Mouse (Mus musculus): ENCODE data around the gene Padi4. TPM values are rescaled to one million over a fixed set of nuclear protein-coding genes. Genes with fewer than 3 reads are reported as not detected.

The Padi4 gene
- total RNA-seq, 1 experiment: 2.1 TPM

DNA sequence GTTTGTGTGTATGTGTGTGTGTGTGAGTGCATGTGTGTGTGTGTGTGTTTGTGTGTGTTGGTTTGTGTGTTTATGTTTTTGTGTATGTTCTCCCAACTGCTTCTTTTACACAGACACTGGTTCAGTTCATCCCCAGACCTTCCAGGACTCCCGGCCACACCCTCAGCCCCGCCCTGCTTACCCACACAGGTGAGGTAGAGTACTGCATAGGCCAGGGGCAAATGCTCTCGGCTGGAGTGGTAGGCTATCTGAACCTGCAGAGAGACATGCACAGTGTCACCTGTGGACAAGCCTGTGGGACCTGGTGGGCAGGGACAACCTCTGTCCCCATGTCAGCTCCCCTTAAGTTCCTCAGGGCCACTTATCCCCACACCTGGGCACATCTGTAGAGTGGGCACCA, 27.3 kb upstream of the Padi4 start:
- no peaks in the 10 kb centered on the region for H3K36me3 ChIP-seq (ENCODE audit: control insufficient read depth, insufficient read depth, low read length, poor library complexity, severe bottlenecking)
- no peak for DNase-seq (ENCODE audit: low read depth, low spot score)
- no peak overlapping the region for H3K4me3 ChIP-seq (ENCODE audit: insufficient read depth in 1 of 2, low read depth in 1 of 2, low read length in 2 of 2, poor library complexity in 1 of 2, severe bottlenecking in 1 of 2)
- in situ Hi-C loops (cut with MboI; ENCODE audit: low sequenced_read_pairs in 2 of 2, unreplicated experiment in 2 of 2): no loop called here
- no peaks in the 10 kb centered on the region for H3K9me3 ChIP-seq (ENCODE audit: control insufficient read depth, insufficient read depth, low read depth, low read length)
- H3K9ac ChIP-seq (ENCODE audit: insufficient read depth, low read depth, low read length, poor library complexity, severe bottlenecking): no peak overlapping the region
- TF ChIP-seq MAFK (IDR thresholded peaks at IDR 0.05; ENCODE audit: insufficient read depth, low read depth, low read length): no peak
- TF ChIP-seq ZC3H11A (IDR thresholded peaks at IDR 0.05; ENCODE audit: borderline replicate concordance, low read depth, low read length): no peak
- TF ChIP-seq CHD2 (IDR thresholded peaks at IDR 0.05; ENCODE audit: low read depth, low read length): no peak
- no peak for TF ChIP-seq ZNF384 (IDR thresholded peaks at IDR 0.05; ENCODE audit: low read depth, low read length)
- TF ChIP-seq HCFC1 (IDR thresholded peaks at IDR 0.05; ENCODE audit: borderline replicate concordance, insufficient read depth, low read length): no peak
- no peaks in the 10 kb centered on the region for H3K4me1 ChIP-seq (ENCODE audit: control insufficient read depth in 2 of 2, insufficient read depth in 2 of 2, low read length in 2 of 2, poor library complexity in 1 of 2)
- H3K27ac ChIP-seq (ENCODE audit: insufficient read depth, low read depth, low read length, poor library complexity, severe bottlenecking): no peak overlapping the region

GRCm38 (mm10) chr4:140796786-140797185, 22.8 kb upstream of the Padi4 start:
- Histone ChIP-seq H3K9me3 (ENCODE audit: control insufficient read depth, insufficient read depth, low read depth, low read length) (no peaks in the 10 kb centered on the region), H3K9ac (ENCODE audit: insufficient read depth, low read depth, low read length, poor library complexity, severe bottlenecking) (no peak overlapping the region), H3K4me3 (ENCODE audit: insufficient read depth in 1 of 2, low read depth in 1 of 2, low read length in 2 of 2, poor library complexity in 1 of 2, severe bottlenecking in 1 of 2) (no peak overlapping the region), H3K27ac (ENCODE audit: insufficient read depth, low read depth, low read length, poor library complexity, severe bottlenecking) (no peak overlapping the region), H3K4me1 (ENCODE audit: control insufficient read depth in 2 of 2, insufficient read depth in 2 of 2, low read length in 2 of 2, poor library complexity in 1 of 2) (no peaks in the 10 kb centered on the region), H3K36me3 (ENCODE audit: control insufficient read depth, insufficient read depth, low read length, poor library complexity, severe bottlenecking) (no peaks in the 10 kb centered on the region)
- TF ChIP-seq CHD2 (IDR thresholded peaks at IDR 0.05; ENCODE audit: low read depth, low read length) (no peak), ZNF384 (IDR thresholded peaks at IDR 0.05; ENCODE audit: low read depth, low read length) (no peak), MAFK (IDR thresholded peaks at IDR 0.05; ENCODE audit: insufficient read depth, low read depth, low read length) (no peak), ZC3H11A (IDR thresholded peaks at IDR 0.05; ENCODE audit: borderline replicate concordance, low read depth, low read length) (no peak), HCFC1 (IDR thresholded peaks at IDR 0.05; ENCODE audit: borderline replicate concordance, insufficient read depth, low read length) (no peak)
- no peak for DNase-seq (ENCODE audit: low read depth, low spot score)
- in situ Hi-C loops (cut with MboI; ENCODE audit: low sequenced_read_pairs in 2 of 2, unreplicated experiment in 2 of 2): no loop called here

DNA sequence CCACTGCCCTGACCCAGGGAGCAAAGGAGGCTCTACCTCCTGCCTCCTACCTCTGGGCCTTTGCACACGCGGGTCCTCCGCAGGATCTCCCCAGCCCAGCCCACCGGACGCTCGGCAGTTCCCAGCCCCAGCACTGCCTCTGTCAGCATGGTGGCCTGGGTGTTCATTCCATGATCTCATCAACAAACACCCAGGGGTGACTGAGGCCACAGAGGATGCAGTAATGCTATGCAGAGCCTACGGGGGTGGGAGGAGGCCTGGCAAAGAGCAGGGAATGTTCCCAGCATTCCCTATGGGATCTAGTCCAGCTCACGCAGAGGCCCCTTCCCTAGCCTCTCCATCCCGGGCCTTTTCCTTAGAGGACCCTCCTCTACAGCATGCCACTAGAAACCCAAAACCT, 20.6 kb upstream of the Padi4 start:
- no peaks in the 10 kb centered on the region for H3K9me3 ChIP-seq (ENCODE audit: control insufficient read depth, insufficient read depth, low read depth, low read length)
- no peak overlapping the region for H3K4me3 ChIP-seq (ENCODE audit: insufficient read depth in 1 of 2, low read depth in 1 of 2, low read length in 2 of 2, poor library complexity in 1 of 2, severe bottlenecking in 1 of 2)
- H3K36me3 ChIP-seq (ENCODE audit: control insufficient read depth, insufficient read depth, low read length, poor library complexity, severe bottlenecking): no peaks in the 10 kb centered on the region
- no peaks in the 10 kb centered on the region for H3K4me1 ChIP-seq (ENCODE audit: control insufficient read depth in 2 of 2, insufficient read depth in 2 of 2, low read length in 2 of 2, poor library complexity in 1 of 2)
- no peak overlapping the region for H3K27ac ChIP-seq (ENCODE audit: insufficient read depth, low read depth, low read length, poor library complexity, severe bottlenecking)
- in situ Hi-C loops (cut with MboI; ENCODE audit: low sequenced_read_pairs in 2 of 2, unreplicated experiment in 2 of 2): loop anchor here in 1 of 2 experiments (5.0 kb wide), 1 partner anchor 108 kb away; no protein-coding TSS in a partner anchor
- no peak overlapping the region for H3K9ac ChIP-seq (ENCODE audit: insufficient read depth, low read depth, low read length, poor library complexity, severe bottlenecking)
- no peak for DNase-seq (ENCODE audit: low read depth, low spot score)
- TF ChIP-seq ZC3H11A (IDR thresholded peaks at IDR 0.05; ENCODE audit: borderline replicate concordance, low read depth, low read length): no peak
- TF ChIP-seq MAFK (IDR thresholded peaks at IDR 0.05; ENCODE audit: insufficient read depth, low read depth, low read length): no peak
- no peak for TF ChIP-seq CHD2 (IDR thresholded peaks at IDR 0.05; ENCODE audit: low read depth, low read length)

DNA sequence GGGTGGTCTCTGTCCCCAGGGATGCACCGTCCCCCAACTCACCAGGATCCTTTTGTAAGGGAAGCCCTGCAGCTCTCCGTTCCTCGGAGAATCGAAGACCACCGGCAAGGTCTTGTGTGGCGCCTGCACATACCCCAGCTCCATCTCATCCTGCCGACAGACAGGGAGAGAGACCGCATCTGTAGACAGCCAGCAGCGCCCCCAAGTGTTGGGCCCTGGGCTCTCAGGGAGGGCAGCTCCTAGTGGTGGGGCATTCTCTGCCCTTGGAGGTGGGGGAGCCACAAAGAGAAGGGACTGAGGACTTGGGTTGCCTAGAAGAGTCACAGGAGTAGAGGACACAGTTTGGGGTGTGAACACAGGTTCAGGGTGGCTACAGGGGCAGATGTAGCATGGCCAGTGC, 19.8 kb upstream of the Padi4 start:
- H3K27ac ChIP-seq (ENCODE audit: insufficient read depth, low read depth, low read length, poor library complexity, severe bottlenecking): no peak overlapping the region
- in situ Hi-C loops (cut with MboI; ENCODE audit: low sequenced_read_pairs in 2 of 2, unreplicated experiment in 2 of 2): loop anchor here in 1 of 2 experiments (5.0 kb wide), 1 partner anchor 109 kb away; no protein-coding TSS in a partner anchor
- TF ChIP-seq CHD2 (IDR thresholded peaks at IDR 0.05; ENCODE audit: low read depth, low read length) (no peak), ZNF384 (IDR thresholded peaks at IDR 0.05; ENCODE audit: low read depth, low read length) (no peak), MAFK (IDR thresholded peaks at IDR 0.05; ENCODE audit: insufficient read depth, low read depth, low read length) (no peak), HCFC1 (IDR thresholded peaks at IDR 0.05; ENCODE audit: borderline replicate concordance, insufficient read depth, low read length) (no peak), ZC3H11A (IDR thresholded peaks at IDR 0.05; ENCODE audit: borderline replicate concordance, low read depth, low read length) (no peak)

GRCm38 (mm10) chr4:140792584-140792983, 18.5 kb upstream of the Padi4 start:
- no peaks in the 10 kb centered on the region for H3K36me3 ChIP-seq (ENCODE audit: control insufficient read depth, insufficient read depth, low read length, poor library complexity, severe bottlenecking)
- TF ChIP-seq ZNF384 (IDR thresholded peaks at IDR 0.05; ENCODE audit: low read depth, low read length) (no peak), MAFK (IDR thresholded peaks at IDR 0.05; ENCODE audit: insufficient read depth, low read depth, low read length) (no peak), ZC3H11A (IDR thresholded peaks at IDR 0.05; ENCODE audit: borderline replicate concordance, low read depth, low read length) (no peak), CHD2 (IDR thresholded peaks at IDR 0.05; ENCODE audit: low read depth, low read length) (no peak), HCFC1 (IDR thresholded peaks at IDR 0.05; ENCODE audit: borderline replicate concordance, insufficient read depth, low read length) (no peak)
- in situ Hi-C loops (cut with MboI; ENCODE audit: low sequenced_read_pairs in 2 of 2, unreplicated experiment in 2 of 2): loop anchor here in 1 of 2 experiments (5.0 kb wide), 1 partner anchor 110 kb away; no protein-coding TSS in a partner anchor
- H3K9me3 ChIP-seq (ENCODE audit: control insufficient read depth, insufficient read depth, low read depth, low read length): no peaks in the 10 kb centered on the region
- DNase-seq (ENCODE audit: low read depth, low spot score): no peak
- H3K4me3 ChIP-seq (ENCODE audit: insufficient read depth in 1 of 2, low read depth in 1 of 2, low read length in 2 of 2, poor library complexity in 1 of 2, severe bottlenecking in 1 of 2): no peak overlapping the region
- no peaks in the 10 kb centered on the region for H3K4me1 ChIP-seq (ENCODE audit: control insufficient read depth in 2 of 2, insufficient read depth in 2 of 2, low read length in 2 of 2, poor library complexity in 1 of 2)
- H3K9ac ChIP-seq (ENCODE audit: insufficient read depth, low read depth, low read length, poor library complexity, severe bottlenecking): no peak overlapping the region
- no peak overlapping the region for H3K27ac ChIP-seq (ENCODE audit: insufficient read depth, low read depth, low read length, poor library complexity, severe bottlenecking)

More for the DNA sequence above, 19.8 kb upstream of the Padi4 start:
- DNase-seq (ENCODE audit: low read depth, low spot score): no peak
- H3K9me3 ChIP-seq (ENCODE audit: control insufficient read depth, insufficient read depth, low read depth, low read length): no peaks in the 10 kb centered on the region
- H3K4me1 ChIP-seq (ENCODE audit: control insufficient read depth in 2 of 2, insufficient read depth in 2 of 2, low read length in 2 of 2, poor library complexity in 1 of 2): no peaks in the 10 kb centered on the region
- no peak overlapping the region for H3K9ac ChIP-seq (ENCODE audit: insufficient read depth, low read depth, low read length, poor library complexity, severe bottlenecking)
- H3K36me3 ChIP-seq (ENCODE audit: control insufficient read depth, insufficient read depth, low read length, poor library complexity, severe bottlenecking): no peaks in the 10 kb centered on the region
- H3K4me3 ChIP-seq (ENCODE audit: insufficient read depth in 1 of 2, low read depth in 1 of 2, low read length in 2 of 2, poor library complexity in 1 of 2, severe bottlenecking in 1 of 2): no peak overlapping the region
